Mouse (Mus musculus) thymus, adult 2 months (tissue): ENCODE measurements around the gene St6galnac3.

Experiments used
- CTCF ChIP-seq: fragments of 200-500 bp; IDR thresholded peaks from 2 replicates; pipeline ENCODE4 v1.5.1; 2012; ENCODE audit warnings: mild to moderate bottlenecking, control low read depth, low read length, moderate library complexity, borderline replicate concordance; ENCODE audit not compliant: control insufficient read depth, poor library complexity, insufficient read depth; ENCODE audit errors: extremely low read depth
- POLR2A ChIP-seq: fragments of 200-500 bp; IDR thresholded peaks from 2 replicates; pipeline ENCODE4 v1.6.1; 2012; ENCODE audit warnings: mild to moderate bottlenecking, low read length, control low read depth, moderate library complexity; ENCODE audit not compliant: control insufficient read depth, poor library complexity, insufficient read depth; ENCODE audit errors: extremely low read depth

GRCm38 (mm10) chr3:153663841-153664427, 61.0 kb downstream of the St6galnac3 start:
- TF ChIP-seq POLR2A (no peak), CTCF (no peak)
